Mouse (Mus musculus) kidney, postnatal 4 days (tissue): ENCODE results near the gene Dab2ip.

Source experiments
- DNase-seq, 2 experiments: peaks; one replicate each; pipeline ENCODE4 v3.0.0; 2021; ENCODE audit warnings: mixed read lengths in 2 of 2

Gene Dab2ip

DNA sequence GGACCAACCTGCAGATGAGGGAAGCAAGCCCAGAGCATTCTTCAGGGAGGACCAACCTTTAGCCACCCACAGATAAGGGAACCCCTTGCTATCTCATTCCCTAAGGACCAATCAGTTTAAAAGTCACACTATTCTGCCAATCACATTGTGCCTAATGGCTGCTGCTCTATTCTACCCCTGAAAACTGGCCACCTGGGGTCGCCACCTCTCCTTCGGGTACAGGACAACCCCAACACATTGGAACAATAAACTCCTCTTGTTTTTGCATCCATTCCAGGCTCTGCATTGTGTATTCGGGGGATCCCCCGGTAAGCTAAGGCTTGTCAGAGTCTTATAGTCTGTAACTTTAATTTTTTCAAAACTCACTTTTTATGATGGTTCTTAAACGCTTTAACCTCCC is 203.4 kb downstream of the Dab2ip start:
- no peak for DNase-seq

DNA sequence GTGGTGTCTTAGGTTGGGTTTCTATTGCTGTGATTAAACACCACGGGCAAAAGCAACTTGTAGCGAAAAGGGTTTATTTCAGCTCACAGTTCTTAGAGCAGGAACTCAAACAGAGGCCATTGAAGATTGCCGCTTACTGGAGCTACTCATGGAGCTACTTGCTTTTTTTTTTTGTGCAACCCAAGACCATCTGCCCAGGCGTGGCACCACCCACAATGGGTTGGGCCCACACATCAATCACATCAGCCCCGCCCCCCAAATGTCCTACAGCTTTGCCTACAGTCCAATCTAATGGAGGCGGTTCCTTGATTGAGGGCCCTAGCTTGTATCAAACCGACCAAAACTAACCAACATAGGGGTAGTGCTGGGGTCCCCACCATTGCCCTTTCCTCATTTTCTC is 205.8 kb downstream of the Dab2ip start:
- no peak for DNase-seq

GRCm38 (mm10) chr2:35764328-35764727 is 206.3 kb downstream of the Dab2ip start:
- DNase-seq, result no peak

GRCm38 (mm10) chr2:35767834-35768537 is 209.9 kb downstream of the Dab2ip start:
- DNase-seq, result peak in 1 of 2 experiments; percentile 44

DNA sequence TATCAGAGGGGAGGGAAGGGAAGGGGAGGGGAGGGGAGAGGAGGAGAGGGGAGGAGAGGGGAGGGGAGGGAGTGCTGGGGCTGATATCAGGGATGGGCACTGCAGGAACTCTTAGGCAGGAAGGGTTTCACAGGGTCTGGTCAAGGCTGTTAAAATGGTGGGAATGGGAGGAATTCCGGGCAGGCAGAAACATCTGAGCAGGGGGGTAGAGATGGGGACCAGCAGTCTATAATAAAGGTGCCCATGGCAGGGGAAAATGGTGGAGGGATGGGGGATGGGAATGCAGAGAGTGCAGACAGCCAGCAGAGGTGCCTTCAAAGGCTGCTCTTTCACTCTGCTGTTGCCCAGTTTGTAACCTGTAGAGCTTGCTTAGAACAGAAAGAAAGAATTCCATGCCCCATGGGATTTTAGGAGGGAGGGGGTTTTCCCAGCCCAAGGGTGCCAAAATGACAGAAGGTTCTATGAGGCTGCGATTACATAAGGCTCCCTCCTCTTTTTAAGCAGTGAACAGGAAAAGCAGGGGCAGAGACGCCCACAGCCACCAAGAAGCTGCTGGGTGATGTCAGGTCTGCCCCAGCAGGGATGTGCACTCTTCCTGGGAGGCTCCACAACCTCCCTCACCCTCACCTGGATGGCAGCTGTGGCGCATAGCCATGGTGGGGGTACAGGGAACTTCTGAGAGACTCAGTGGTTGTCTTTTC is 210.6 kb downstream of the Dab2ip start:
- DNase-seq, result no peak

GRCm38 (mm10) chr2:35769398-35769797 is 211.3 kb downstream of the Dab2ip start:
- no peak for DNase-seq

DNA sequence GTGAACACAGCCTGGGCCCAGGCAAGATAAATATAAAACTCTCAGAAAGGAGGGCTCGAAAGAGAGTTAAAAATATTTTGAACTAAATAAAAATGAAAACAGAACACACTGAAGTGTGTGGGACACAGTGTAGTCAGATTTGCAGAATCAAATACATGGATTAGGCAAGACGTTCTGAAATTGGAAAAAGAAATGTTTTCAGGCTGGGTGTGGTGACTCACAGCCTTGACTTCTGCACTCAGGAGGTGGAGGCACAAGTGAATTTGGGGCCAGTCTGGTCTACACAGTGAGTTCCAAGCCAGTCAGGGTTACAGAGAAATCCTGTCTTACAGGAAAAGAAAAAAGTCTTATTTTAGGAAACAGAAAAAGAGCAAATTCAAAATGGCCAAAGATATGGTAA is 212.5 kb downstream of the Dab2ip start:
- DNase-seq, result no peak

- DNase-seq, result no peak
Observed at GRCm38 (mm10) chr2:35775651-35776055, 217.6 kb downstream of the Dab2ip start.

- DNase-seq, result no peak
Observed at GRCm38 (mm10) chr2:35776935-35777334, 218.9 kb downstream of the Dab2ip start.

DNA sequence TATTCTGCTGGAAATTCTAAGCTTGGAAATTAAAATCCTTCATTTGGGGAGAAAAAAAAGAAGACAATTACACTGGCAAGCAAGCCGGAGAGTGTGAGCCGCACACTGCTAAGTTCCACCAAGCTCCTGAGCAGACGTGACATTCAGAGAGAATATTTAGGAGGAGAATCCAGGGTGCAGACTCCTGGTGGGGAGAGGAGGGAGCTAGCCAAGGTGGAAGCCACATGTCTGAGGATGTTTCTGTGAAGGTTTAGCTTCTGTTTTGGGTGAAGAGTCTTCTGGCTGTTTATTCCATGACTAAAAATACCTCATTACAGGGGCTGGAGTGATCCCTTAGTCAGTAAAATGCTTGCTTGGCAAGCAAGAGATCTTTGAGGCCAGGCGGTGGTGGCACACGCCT is 221.2 kb downstream of the Dab2ip start:
- no peak for DNase-seq
